Mouse (Mus musculus) gastrocnemius, postnatal 36 days (tissue): Measurements from ENCODE around the gene Pnlip. TPM values are rescaled to one million over a fixed set of nuclear protein-coding genes. Genes with fewer than 3 reads are reported as not detected.

ENCODE experiments used
- DNase-seq, 2 experiments: peaks; one replicate each; pipeline ENCODE4 v3.0.0; 2022
- intact Hi-C: fragments of 180-260 bp; cut with DNase I; formaldehyde crosslinking; loops from one replicate; pipeline ENCODE4 v1.15.1; 2025
- total RNA-seq, 2 experiments: library from RNA; stranded (reverse); gene quantifications; 2 replicates each; pipeline ENCODE4 v1.2.3; 2021

The Pnlip gene
- total RNA-seq, 2 experiments from 2014 or later: not detected

GRCm38 (mm10) chr19:58717925-58718324 is 65.6 kb downstream of the Pnlip start:
- intact Hi-C loops: no loop called here
- DNase-seq: no peak

GRCm38 (mm10) chr19:58720439-58720838 is 68.1 kb downstream of the Pnlip start:
- intact Hi-C loops: no loop called here
- DNase-seq: no peak

GRCm38 (mm10) chr19:58726551-58726950 is 74.3 kb downstream of the Pnlip start:
- DNase-seq: no peak
- intact Hi-C loops: no loop called here

- no peak for DNase-seq
- intact Hi-C loops: no loop called here
These were observed 75.5 kb downstream of the Pnlip start for GRCm38 (mm10) chr19:58727756-58728155.

GRCm38 (mm10) chr19:58728445-58729031 is 76.2 kb downstream of the Pnlip start, which contains the start of gene Pnliprp1:
Pnliprp1 (plus strand) TSS chr19:58728887.
- DNase-seq: no peak
- intact Hi-C loops: no loop called here

Other genes starting within 250 kb of the Pnlip start
- gene Gfra1, start 196.6 kb upstream of the Pnlip start, total RNA-seq: 1 to 10 TPM; 2.3 to 2.9 TPM
- not detected for gene Ccdc172, start 140.5 kb upstream of the Pnlip start, total RNA-seq
- gene Pnliprp1, start 76.4 kb downstream of the Pnlip start, total RNA-seq: not detected
- gene Pnliprp2, start 107.2 kb downstream of the Pnlip start, total RNA-seq: not detected
- gene 1700019N19Rik, start 142.0 kb downstream of the Pnlip start, total RNA-seq: not detected